Mouse (Mus musculus) effector memory CD4-positive, alpha-beta T cell, adult 5 months (primary cell): ENCODE results near the gene Ceacam2. TPM values are rescaled to one million over a fixed set of nuclear protein-coding genes. Genes with fewer than 3 reads are reported as not detected.

Experiments used
- polyA plus RNA-seq: library from polyadenylated mRNA; unstranded; fragments of 100-300 nt; shearing (Covaris generic); gene quantifications from one replicate; pipeline ENCODE4 v1.2.1, GENCODE M21; 2017

Ceacam2 gene
- polyA plus RNA-seq: not detected

DNA sequence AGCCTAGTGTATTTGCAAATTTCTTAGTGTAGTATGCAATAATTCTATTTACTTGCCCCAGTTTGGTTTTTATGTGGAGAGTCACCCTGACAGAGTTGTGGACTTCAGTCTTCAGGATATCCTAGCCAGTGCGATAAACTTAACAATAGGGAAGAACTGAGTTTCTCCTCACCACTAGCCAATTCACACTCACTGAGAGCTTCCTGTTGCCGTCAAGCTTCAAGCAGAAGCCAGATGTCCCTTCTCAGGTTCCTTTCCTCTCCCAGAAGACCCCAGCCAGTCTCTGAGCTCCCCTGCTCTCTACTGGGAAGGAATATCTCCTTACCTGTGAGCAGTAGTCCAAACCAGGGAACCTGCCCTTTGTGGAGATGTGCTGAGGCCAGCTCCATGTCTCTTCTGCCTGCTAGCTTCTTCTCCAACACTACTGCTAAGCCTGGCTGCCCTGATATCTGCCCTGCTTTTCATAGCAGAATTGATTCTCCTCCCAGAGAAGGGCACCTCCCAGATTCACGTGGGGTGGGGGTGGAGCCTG, at the start of gene Ceacam2:
Ceacam2 (minus strand) TSS at position 482 of the 532 bp plus-strand sequence.

DNA sequence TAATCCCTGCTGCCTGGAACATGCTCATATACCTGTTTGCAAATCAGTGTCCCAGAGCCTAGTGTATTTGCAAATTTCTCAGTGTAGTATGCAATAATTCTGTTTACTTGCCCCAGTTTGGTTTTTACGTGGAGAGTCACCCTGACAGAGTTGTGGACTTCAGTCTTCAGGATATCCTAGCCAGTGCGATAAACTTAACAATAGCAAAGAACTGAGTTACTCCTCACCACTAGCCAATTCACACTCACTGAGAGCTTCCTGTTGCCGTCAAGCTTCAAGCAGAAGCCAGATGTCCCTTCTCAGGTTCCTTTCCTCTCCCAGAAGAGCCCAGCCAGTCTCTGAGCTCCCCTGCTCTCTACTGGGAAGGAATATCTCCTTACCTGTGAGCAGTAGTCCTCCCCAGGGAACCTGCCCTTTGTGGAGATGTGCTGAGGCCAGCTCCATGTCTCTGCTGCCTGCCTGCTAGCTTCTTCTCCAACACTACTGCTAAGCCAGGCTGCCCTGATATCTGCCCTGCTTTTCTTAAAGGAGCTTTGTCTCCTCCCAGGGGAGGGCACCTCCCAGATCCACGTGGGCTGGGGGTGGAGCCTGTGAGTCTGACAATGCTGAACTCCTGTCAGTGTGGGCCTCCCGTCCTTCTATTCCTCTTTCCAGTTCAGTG, 62.4 kb downstream of the Ceacam2 start, which contains the start of gene Ceacam1:
Ceacam1 (minus strand) TSS at position 513 of the 661 bp plus-strand sequence.

Other genes starting within 250 kb of the Ceacam2 start
- gene Pafah1b3, start 241.9 kb downstream of the Ceacam2 start, polyA plus RNA-seq: 20.5 TPM
- gene Prr19, start 238.4 kb downstream of the Ceacam2 start, polyA plus RNA-seq: not detected
- not detected for gene Tmem145, start 233.8 kb downstream of the Ceacam2 start, polyA plus RNA-seq
- gene Megf8, start 222.7 kb downstream of the Ceacam2 start, polyA plus RNA-seq: 0.25 TPM
- gene Cnfn, start 170.1 kb downstream of the Ceacam2 start, polyA plus RNA-seq: not detected
- gene Lipe, start 141.1 kb downstream of the Ceacam2 start, polyA plus RNA-seq: 6.0 TPM
- gene Cxcl17, start 127.0 kb downstream of the Ceacam2 start, polyA plus RNA-seq: not detected
- 0.11 TPM for gene Ceacam1, start 62.3 kb downstream of the Ceacam2 start, polyA plus RNA-seq
- not detected for gene Erich4, start 76.0 kb upstream of the Ceacam2 start, polyA plus RNA-seq
- 67.3 TPM for gene Dmac2, start 79.6 kb upstream of the Ceacam2 start, polyA plus RNA-seq
- 0.20 TPM for gene B3gnt8, start 86.8 kb upstream of the Ceacam2 start, polyA plus RNA-seq
- gene Bckdha, start 119.1 kb upstream of the Ceacam2 start, polyA plus RNA-seq: 36.8 TPM
- gene Exosc5, start 119.3 kb upstream of the Ceacam2 start, polyA plus RNA-seq: 52.9 TPM
- 0.84 TPM for gene Tmem91, start 135.3 kb upstream of the Ceacam2 start, polyA plus RNA-seq
- gene B9d2, start 140.9 kb upstream of the Ceacam2 start, polyA plus RNA-seq: 55.6 TPM
- 181 TPM for gene Tgfb1, start 147.1 kb upstream of the Ceacam2 start, polyA plus RNA-seq
- gene Ccdc97, start 179.2 kb upstream of the Ceacam2 start, polyA plus RNA-seq: 52.7 TPM
- gene Hnrnpul1, start 214.9 kb upstream of the Ceacam2 start, polyA plus RNA-seq: 97.6 TPM
- gene Axl, start 248.8 kb upstream of the Ceacam2 start, polyA plus RNA-seq: 3.6 TPM